Mouse (Mus musculus): ENCODE data around the gene Prr9. TPM values are rescaled to one million over a fixed set of nuclear protein-coding genes. Genes with fewer than 3 reads are reported as not detected.

Prr9 gene
- polyA plus RNA-seq (2015; fragmentation: Nextera tagmentation; extraction: Ambion mirVana), result not detected in 2 replicates

DNA sequence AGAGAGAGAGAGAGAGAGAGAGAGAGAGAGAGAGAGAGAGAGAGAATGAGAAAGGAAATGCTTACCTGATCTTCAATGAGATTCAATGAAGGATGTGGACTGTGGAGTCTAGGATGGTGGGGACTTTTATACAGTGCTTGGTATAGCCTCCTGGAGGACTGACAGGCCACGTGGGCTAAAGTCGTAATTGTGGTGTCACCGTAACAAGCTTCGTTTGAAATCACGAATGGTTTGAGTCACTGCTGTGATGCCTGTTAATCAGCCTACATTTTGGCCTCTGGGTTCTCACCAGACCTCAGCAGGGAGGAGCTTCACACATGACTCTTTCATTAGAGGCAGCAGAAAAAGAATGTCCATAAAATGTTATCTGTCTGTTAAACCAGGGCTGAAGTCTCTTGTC is at the start of gene Prr9:
Gene Prr9, minus strand, starts transcription at position 101 of the 400 bp plus-strand sequence.
- ATAC-seq (ENCODE audit: low read depth), result no peak
- Histone ChIP-seq H3K36me3 (ENCODE audit: control insufficient read depth, insufficient read depth, low read length) (no peaks in the 10 kb centered on the region), H3K9ac (ENCODE audit: low read length) (no peak within 1 kb of the TSS), H3K9me3 (ENCODE audit: control insufficient read depth, low read length) (no peaks in the 10 kb centered on the region), H3K27me3 (ENCODE audit: control insufficient read depth, insufficient read depth, low read depth, low read length) (no peaks in the 10 kb centered on the region), H3K4me1 (replicated peaks; ENCODE audit: control insufficient read depth, insufficient read depth, low read length) (no peaks in the 10 kb centered on the region), H3K4me3 (ENCODE audit: low read length) (no peak within 1 kb of the TSS), H3K27ac (ENCODE audit: low read length) (no peak within 1 kb of the TSS), H3K4me2 (ENCODE audit: low read depth, low read length) (no peak within 1 kb of the TSS)
- WGBS, result 82% methylated on average over 5 of the region's 5 CpGs

DNA sequence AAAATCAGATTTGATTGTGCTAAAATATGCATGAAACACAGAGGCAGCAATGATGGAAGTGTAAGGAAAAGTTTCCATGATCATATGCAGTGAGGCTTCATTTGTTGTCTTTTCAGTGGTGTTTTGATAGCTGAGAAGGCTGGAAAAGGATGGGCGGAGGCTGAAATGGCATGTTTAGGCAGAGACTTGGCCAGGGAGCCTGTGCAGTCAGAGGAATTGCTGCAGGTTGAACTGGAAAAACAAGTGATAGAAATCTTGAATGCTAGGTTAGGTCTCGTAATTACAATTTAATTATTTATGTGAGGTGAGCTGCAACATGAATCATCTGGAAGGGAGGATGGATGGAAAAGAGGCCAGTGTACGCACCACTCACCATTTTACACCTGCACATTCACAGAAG is 46.1 kb upstream of the Prr9 start:
- WGBS, result 78% methylated on average over 3 of the region's 3 CpGs
- H3K27ac ChIP-seq (ENCODE audit: low read length), result no peak overlapping the region

DNA sequence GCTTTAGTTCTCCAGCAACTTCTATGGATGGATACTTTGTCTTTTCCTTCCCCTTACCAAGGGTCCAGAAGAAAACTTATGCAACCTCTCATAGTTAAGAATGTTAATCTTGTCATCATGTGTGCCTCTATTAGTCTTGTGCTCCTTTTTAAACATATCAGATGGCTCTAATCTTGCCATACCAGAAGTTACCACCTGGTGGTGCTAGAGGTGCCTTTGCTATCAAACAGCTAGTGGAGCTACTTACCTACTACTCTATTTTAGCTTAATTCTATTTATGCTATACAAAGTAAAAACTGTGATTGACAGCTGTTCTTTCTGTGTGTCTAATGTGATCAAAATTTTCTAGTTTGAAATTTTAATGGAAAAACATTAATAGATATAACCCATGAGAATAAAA is 29.6 kb upstream of the Prr9 start:
- Histone ChIP-seq H3K4me2 (ENCODE audit: low read depth, low read length) (no peak overlapping the region), H3K4me1 (replicated peaks; ENCODE audit: control insufficient read depth, insufficient read depth, low read length) (no peaks in the 10 kb centered on the region), H3K4me3 (ENCODE audit: low read length) (no peak overlapping the region), H3K9me3 (ENCODE audit: control insufficient read depth, low read length) (no peaks in the 10 kb centered on the region), H3K36me3 (ENCODE audit: control insufficient read depth, insufficient read depth, low read length) (no peaks in the 10 kb centered on the region), H3K27me3 (ENCODE audit: control insufficient read depth, insufficient read depth, low read depth, low read length) (no peaks in the 10 kb centered on the region), H3K27ac (ENCODE audit: low read length) (no peak overlapping the region), H3K9ac (ENCODE audit: low read length) (no peak overlapping the region)
- ATAC-seq (ENCODE audit: low read depth), result no peak

More for the DNA sequence above, 46.1 kb upstream of the Prr9 start:
- no peaks in the 10 kb centered on the region for H3K36me3 ChIP-seq (ENCODE audit: control insufficient read depth, insufficient read depth, low read length)
- H3K9ac ChIP-seq (ENCODE audit: low read length), result no peak overlapping the region
- H3K9me3 ChIP-seq (ENCODE audit: control insufficient read depth, low read length), result no peaks in the 10 kb centered on the region
- no peaks in the 10 kb centered on the region for H3K4me1 ChIP-seq (replicated peaks; ENCODE audit: control insufficient read depth, insufficient read depth, low read length)
- H3K4me2 ChIP-seq (ENCODE audit: low read depth, low read length), result no peak overlapping the region
- ATAC-seq (ENCODE audit: low read depth), result no peak
- no peak overlapping the region for H3K4me3 ChIP-seq (ENCODE audit: low read length)
- no peaks in the 10 kb centered on the region for H3K27me3 ChIP-seq (ENCODE audit: control insufficient read depth, insufficient read depth, low read depth, low read length)

DNA sequence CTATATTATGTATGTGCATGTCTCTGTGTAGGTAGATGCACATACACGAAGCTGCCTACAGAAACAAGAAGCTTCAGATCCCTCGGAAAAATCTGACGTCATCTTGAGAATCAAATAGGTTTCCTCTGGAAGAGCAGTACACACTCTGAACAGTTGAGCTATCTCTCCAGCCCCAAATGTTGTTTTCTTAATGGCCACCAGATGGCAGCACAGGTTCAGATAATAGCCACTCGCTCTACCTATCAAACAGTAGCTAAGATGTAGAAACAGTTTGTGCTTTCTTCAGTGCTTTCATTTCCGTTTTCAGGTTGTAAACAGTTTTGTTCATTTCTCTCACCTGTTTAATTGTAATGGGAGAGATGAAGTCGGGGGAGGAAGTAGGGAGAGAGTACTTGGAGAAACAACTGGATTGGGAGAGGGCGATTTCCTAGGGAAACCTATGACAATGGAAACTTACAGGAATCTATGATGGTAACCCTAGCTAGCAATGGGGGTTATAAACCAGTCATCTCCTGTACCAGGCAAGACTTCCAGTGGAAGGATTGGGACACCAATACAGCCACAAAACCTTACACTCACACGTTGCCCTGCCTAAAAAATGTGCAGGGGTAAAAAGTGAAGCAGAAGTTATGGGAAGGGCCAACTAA is 27.0 kb upstream of the Prr9 start:
- 0 out of 2 replicates have a peak, but pooled peaks have one; percentile 52 for ATAC-seq (ENCODE audit: low read depth)
- Histone ChIP-seq H3K27ac (ENCODE audit: low read length) (no peak overlapping the region), H3K27me3 (ENCODE audit: control insufficient read depth, insufficient read depth, low read depth, low read length) (no peaks in the 10 kb centered on the region), H3K36me3 (ENCODE audit: control insufficient read depth, insufficient read depth, low read length) (no peaks in the 10 kb centered on the region), H3K9ac (ENCODE audit: low read length) (no peak overlapping the region), H3K4me2 (ENCODE audit: low read depth, low read length) (no peak overlapping the region), H3K4me1 (replicated peaks; ENCODE audit: control insufficient read depth, insufficient read depth, low read length) (no peaks in the 10 kb centered on the region), H3K4me3 (ENCODE audit: low read length) (no peak overlapping the region), H3K9me3 (ENCODE audit: control insufficient read depth, low read length) (no peaks in the 10 kb centered on the region)
- WGBS, result 25% methylated on average over 8 of the region's 8 CpGs

DNA sequence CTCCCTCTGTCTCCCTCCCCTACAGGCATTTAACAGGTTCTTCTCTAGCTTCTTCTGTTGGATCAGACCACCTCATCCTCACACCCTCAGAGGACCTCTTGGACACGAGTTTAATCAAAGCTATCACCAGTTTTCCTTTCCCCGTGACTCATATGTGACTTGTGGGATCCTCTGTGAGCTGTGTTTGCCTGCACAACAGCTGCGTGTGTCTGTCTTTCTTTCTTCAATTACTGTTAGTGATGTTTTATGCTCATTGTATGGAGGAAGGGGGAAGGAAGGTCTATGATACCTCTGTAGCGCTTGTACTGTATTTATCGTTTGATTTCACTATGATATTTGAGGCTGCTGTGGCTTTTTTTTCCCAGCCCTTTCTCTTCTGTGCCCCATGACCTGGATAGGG is 24.2 kb upstream of the Prr9 start:
- no peak overlapping the region for H3K9ac ChIP-seq (ENCODE audit: low read length)
- 59% methylated on average over 5 of the region's 5 CpGs for WGBS
- H3K4me3 ChIP-seq (ENCODE audit: low read length), result no peak overlapping the region
- no peak overlapping the region for H3K4me2 ChIP-seq (ENCODE audit: low read depth, low read length)
- no peaks in the 10 kb centered on the region for H3K36me3 ChIP-seq (ENCODE audit: control insufficient read depth, insufficient read depth, low read length)
- no peak overlapping the region for H3K27ac ChIP-seq (ENCODE audit: low read length)
- ATAC-seq (ENCODE audit: low read depth), result no peak
- no peaks in the 10 kb centered on the region for H3K4me1 ChIP-seq (replicated peaks; ENCODE audit: control insufficient read depth, insufficient read depth, low read length)
- no peaks in the 10 kb centered on the region for H3K27me3 ChIP-seq (ENCODE audit: control insufficient read depth, insufficient read depth, low read depth, low read length)
- no peaks in the 10 kb centered on the region for H3K9me3 ChIP-seq (ENCODE audit: control insufficient read depth, low read length)

DNA sequence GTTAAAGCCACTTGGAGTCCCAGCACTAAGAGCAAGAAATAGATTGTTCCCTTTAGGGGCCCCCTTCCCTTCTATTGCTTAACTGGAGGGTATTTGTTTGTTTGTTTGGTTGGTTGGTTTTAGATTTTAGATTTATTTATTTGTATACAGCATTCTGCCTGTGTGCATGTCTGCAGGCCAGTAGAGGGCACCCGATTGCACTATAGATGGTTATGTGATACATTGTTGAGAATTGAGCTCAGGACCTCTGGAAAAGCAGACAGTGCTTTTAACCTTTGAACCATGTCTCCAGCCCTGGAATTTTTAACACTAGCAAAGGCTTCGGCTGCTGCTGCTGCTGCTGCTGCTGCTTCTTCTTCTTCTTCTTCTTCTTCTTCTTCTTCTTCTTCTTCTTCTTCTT is 23.7 kb upstream of the Prr9 start:
- Histone ChIP-seq H3K4me1 (replicated peaks; ENCODE audit: control insufficient read depth, insufficient read depth, low read length) (no peaks in the 10 kb centered on the region), H3K27ac (ENCODE audit: low read length) (no peak overlapping the region), H3K9me3 (ENCODE audit: control insufficient read depth, low read length) (no peaks in the 10 kb centered on the region), H3K27me3 (ENCODE audit: control insufficient read depth, insufficient read depth, low read depth, low read length) (no peaks in the 10 kb centered on the region), H3K36me3 (ENCODE audit: control insufficient read depth, insufficient read depth, low read length) (no peaks in the 10 kb centered on the region), H3K4me3 (ENCODE audit: low read length) (no peak overlapping the region), H3K9ac (ENCODE audit: low read length) (no peak overlapping the region), H3K4me2 (ENCODE audit: low read depth, low read length) (no peak overlapping the region)
- 29% methylated on average over 2 of the region's 2 CpGs for WGBS
- ATAC-seq (ENCODE audit: low read depth), result no peak

DNA sequence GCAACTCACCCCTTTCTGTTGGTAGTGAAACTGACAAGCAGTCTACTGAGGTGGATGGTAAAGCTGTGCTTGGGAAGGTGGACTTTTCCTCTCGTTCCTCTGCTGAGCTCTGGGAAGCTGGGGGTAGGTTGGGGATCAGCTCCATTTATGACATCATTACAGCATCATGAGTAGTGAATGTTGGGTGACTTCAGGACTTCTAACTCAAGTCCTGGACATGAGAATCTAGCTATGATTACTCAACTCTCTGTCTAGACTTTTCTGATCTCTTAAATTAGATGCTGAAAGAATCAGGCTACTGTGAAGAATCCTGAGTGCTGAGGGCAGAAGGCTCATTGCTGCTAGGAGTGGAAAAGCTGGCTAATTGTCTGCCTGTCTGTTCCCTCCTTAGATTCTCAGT is 18.9 kb upstream of the Prr9 start, which contains the start of gene Lelp1:
Gene Lelp1, minus strand, starts transcription at position 101 of the 400 bp plus-strand sequence.
- no peak for ATAC-seq (ENCODE audit: low read depth)
- Histone ChIP-seq H3K9ac (ENCODE audit: low read length) (no peak within 1 kb of the TSS), H3K9me3 (ENCODE audit: control insufficient read depth, low read length) (no peaks in the 10 kb centered on the region), H3K4me2 (ENCODE audit: low read depth, low read length) (no peak within 1 kb of the TSS), H3K27me3 (ENCODE audit: control insufficient read depth, insufficient read depth, low read depth, low read length) (no peaks in the 10 kb centered on the region), H3K4me3 (ENCODE audit: low read length) (no peak within 1 kb of the TSS), H3K27ac (ENCODE audit: low read length) (no peak within 1 kb of the TSS), H3K36me3 (ENCODE audit: control insufficient read depth, insufficient read depth, low read length) (no peaks in the 10 kb centered on the region), H3K4me1 (replicated peaks; ENCODE audit: control insufficient read depth, insufficient read depth, low read length) (no peaks in the 10 kb centered on the region)
- 55% methylated on average over 1 of the region's 1 CpGs for WGBS

DNA sequence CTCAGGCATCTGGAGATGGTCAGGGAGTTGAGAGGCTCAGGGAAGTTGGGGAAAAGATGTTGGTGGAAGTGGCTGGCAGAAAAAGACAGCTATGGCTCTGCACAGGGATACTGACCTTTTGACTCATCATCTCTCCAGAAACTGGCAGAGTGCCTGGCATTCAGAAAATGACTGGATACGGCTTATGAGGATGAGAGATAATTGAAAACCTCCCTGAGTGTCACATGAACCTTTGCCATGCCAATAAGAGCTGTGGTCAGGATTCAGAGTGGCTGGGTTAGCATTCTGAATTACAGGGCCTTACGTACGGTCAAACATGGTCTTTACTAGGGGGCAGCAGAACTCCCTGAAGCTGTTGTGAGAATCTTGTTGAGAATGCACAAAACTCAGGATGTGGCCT is 2.8 kb downstream of the Prr9 start:
- WGBS, result 60% methylated on average over 3 of the region's 3 CpGs
- ATAC-seq (ENCODE audit: low read depth), result no peak
- no peak overlapping the region for H3K4me2 ChIP-seq (ENCODE audit: low read depth, low read length)
- H3K4me1 ChIP-seq (replicated peaks; ENCODE audit: control insufficient read depth, insufficient read depth, low read length), result no peaks in the 10 kb centered on the region
- no peaks in the 10 kb centered on the region for H3K36me3 ChIP-seq (ENCODE audit: control insufficient read depth, insufficient read depth, low read length)
- no peak overlapping the region for H3K27ac ChIP-seq (ENCODE audit: low read length)
- H3K4me3 ChIP-seq (ENCODE audit: low read length), result no peak overlapping the region
- no peaks in the 10 kb centered on the region for H3K27me3 ChIP-seq (ENCODE audit: control insufficient read depth, insufficient read depth, low read depth, low read length)
- no peak overlapping the region for H3K9ac ChIP-seq (ENCODE audit: low read length)
- H3K9me3 ChIP-seq (ENCODE audit: control insufficient read depth, low read length), result no peaks in the 10 kb centered on the region

DNA sequence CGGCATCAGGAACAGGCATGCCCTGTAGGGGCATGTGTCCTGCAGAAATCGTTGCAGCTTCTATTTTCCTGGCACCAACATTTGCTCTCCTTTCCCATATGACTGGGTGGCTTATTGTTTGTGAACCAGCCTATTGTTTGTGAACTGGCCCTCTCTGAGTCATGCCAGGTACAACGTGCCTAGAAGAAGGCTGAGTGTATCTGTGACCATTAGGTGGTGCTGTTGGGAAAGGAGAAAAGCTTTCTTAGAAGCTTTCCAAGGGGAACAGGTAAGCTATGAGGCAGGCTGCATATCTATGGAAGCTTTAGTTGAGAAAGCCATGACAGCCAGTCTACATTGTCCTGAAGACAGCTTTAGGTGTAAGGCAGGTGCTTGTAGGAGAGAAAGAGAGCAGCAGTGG is 5.8 kb downstream of the Prr9 start:
- 33% methylated on average over 3 of the region's 3 CpGs for WGBS
- ATAC-seq (ENCODE audit: low read depth), result no peak
- no peaks in the 10 kb centered on the region for H3K9me3 ChIP-seq (ENCODE audit: control insufficient read depth, low read length)
- H3K9ac ChIP-seq (ENCODE audit: low read length), result no peak overlapping the region
- H3K4me1 ChIP-seq (replicated peaks; ENCODE audit: control insufficient read depth, insufficient read depth, low read length), result no peaks in the 10 kb centered on the region
- no peaks in the 10 kb centered on the region for H3K27me3 ChIP-seq (ENCODE audit: control insufficient read depth, insufficient read depth, low read depth, low read length)
- no peak overlapping the region for H3K4me3 ChIP-seq (ENCODE audit: low read length)
- no peak overlapping the region for H3K4me2 ChIP-seq (ENCODE audit: low read depth, low read length)
- H3K36me3 ChIP-seq (ENCODE audit: control insufficient read depth, insufficient read depth, low read length), result no peaks in the 10 kb centered on the region
- H3K27ac ChIP-seq (ENCODE audit: low read length), result no peak overlapping the region

DNA sequence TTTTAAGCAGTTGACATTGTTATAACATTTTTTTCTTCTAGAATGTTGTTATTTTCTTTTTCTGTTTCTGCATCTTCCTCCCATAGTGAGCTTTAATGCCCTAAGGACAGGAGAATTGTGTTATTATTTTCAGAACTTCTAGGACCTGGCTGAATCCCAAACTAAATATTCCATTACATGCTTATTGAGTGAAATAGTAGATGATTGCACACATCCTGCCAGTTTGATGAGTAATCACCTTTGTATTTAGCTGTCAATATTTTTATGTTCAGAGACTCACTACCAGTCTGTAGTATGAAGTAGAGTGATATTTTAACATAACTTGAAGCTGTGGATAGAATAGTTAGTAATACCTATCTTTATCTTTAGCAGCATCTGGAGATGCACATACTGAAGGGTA is 12.2 kb downstream of the Prr9 start:
- Histone ChIP-seq H3K9me3 (ENCODE audit: control insufficient read depth, low read length) (no peaks in the 10 kb centered on the region), H3K4me1 (replicated peaks; ENCODE audit: control insufficient read depth, insufficient read depth, low read length) (no peaks in the 10 kb centered on the region), H3K9ac (ENCODE audit: low read length) (no peak overlapping the region), H3K36me3 (ENCODE audit: control insufficient read depth, insufficient read depth, low read length) (no peaks in the 10 kb centered on the region), H3K4me3 (ENCODE audit: low read length) (no peak overlapping the region), H3K27me3 (ENCODE audit: control insufficient read depth, insufficient read depth, low read depth, low read length) (no peaks in the 10 kb centered on the region), H3K27ac (ENCODE audit: low read length) (no peak overlapping the region), H3K4me2 (ENCODE audit: low read depth, low read length) (no peak overlapping the region)
- ATAC-seq (ENCODE audit: low read depth), result no peak
